Mouse (Mus musculus): ENCODE data around the gene Fitm2.

Gene Fitm2

GRCm38 (mm10) chr2:163472466-163472851 lies at the start of gene Fitm2:
Gene Fitm2, minus strand, starts transcription at chr2:163472629.
- DNase-seq (ENCODE audit: low spot score): peak; percentile 94

DNA sequence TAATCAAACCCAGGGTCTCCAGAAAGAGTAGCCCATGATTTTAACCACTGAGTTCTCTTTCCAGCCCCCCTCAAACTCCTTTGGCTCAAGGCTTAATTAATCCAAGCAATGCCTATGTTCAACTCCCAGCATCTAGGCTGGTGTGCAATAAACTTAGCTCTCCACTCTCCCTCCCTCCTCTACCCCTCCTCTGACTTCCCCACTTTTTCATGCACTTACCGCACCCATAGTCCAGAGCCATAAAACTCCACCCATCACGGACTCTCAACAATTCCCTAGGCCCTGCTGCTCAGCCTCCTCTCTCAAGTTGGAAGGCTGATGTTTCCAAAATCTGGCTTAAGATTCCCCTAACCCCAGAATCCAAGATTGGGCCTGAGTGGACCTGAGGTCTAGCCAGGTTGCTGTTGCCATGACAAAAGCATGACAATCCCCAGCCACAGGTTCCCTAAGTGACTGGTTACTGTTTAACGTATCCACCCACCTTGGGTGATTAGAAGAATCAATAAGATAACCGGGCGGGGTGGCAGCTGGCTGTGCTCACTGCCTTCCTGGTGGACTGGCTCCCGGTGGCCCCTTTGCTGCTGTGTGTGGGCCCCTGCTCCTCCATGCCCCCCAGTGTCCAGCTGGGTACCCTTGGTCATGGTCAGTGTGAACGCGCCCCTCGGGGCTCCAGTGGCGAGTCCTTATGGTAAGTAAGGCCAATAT lies 34.0 kb upstream of the Fitm2 start, which contains the start of gene Hnf4a:
Gene Hnf4a (plus strand): TSS at position 509 of the 705 bp plus-strand sequence.
- no peak for DNase-seq (ENCODE audit: low spot score)

DNA sequence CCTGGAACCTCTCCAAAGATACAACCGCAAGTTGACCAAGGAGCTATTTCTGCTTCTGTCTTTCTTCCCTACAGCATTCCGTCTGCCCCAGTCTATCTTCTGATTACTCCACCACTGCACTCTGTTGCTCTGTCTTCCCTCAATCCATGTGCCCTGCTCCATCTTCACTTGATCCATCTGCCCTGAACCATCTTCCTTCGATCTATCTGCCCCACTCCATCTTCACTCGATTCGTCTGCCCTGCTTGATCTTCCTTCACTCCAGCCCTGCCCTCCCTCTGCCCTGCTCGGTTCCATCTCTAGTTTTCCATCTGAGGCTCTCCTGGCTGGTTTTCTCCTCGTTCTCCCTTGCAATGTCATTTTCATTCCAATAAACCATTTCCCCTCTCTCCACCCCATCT lies 30.8 kb upstream of the Fitm2 start:
- no peak for DNase-seq (ENCODE audit: low spot score)

DNA sequence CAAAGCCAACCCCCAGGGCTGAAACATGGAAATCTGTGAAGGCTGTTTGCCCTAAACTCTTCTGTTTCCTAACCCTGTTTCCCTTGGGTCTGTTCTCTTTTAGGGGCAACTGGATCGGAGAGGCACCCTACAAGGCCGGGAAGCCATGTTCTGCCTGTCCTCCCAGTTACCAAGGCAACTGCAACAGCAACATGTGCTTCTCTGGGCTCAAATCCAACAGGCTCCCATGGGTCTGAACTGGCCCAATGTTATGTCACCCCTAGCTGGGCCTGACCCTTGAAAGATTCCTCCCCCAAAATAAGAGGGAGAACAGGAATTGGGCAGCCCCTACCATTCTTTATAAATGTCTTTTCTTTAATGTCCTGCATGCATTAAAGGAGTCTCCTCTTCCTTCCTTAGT lies 29.8 kb upstream of the Fitm2 start:
- no peak for DNase-seq (ENCODE audit: low spot score)

GRCm38 (mm10) chr2:163494456-163494855 lies 22.0 kb upstream of the Fitm2 start:
- DNase-seq (ENCODE audit: low spot score): no peak

DNA sequence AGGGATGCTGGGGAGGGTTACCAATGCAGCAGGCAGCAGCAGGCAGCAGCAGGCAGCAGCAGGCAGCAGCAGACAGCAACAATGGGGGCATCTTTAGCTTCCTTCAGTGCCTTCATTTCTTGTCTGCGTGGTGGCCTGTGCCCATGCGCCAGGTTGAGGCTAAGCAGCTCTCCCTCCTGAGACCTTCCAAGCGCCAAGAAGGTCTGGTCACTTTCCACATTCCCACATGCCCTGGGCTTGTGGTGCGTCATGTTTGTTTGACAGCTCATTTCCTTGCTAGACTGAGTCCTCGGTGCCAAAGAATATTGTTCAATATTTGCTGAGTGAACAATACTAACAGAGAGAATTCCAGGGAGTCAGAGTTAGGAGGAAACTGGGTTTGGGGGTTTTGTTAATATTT lies 21.5 kb upstream of the Fitm2 start:
- no peak for DNase-seq (ENCODE audit: low spot score)

GRCm38 (mm10) chr2:163493031-163493430 lies 20.6 kb upstream of the Fitm2 start:
- DNase-seq (ENCODE audit: low spot score): no peak

DNA sequence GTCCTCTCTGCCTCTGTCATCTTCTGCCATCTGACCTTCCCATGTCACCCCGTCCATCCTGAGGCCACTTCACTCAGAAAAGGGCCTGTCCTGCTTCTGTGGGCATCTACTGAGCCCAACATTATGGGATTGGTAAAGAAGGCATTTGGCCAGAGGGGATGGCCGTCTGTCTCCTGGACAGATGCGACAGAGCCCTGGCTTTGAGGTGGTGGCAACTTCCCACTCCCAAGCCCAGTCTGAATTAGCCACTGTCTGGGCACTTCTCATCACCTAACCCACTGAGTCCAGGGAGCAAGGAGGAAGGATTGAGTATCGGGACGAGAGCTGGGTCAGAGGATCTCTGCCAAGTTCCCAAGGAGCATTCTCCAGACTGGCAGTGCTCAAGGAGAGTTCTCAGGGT lies 19.6 kb upstream of the Fitm2 start, which contains the start of gene R3hdml:
Gene R3hdml (plus strand): TSS at position 301 of the 400 bp plus-strand sequence.
- no peak for DNase-seq (ENCODE audit: low spot score)

DNA sequence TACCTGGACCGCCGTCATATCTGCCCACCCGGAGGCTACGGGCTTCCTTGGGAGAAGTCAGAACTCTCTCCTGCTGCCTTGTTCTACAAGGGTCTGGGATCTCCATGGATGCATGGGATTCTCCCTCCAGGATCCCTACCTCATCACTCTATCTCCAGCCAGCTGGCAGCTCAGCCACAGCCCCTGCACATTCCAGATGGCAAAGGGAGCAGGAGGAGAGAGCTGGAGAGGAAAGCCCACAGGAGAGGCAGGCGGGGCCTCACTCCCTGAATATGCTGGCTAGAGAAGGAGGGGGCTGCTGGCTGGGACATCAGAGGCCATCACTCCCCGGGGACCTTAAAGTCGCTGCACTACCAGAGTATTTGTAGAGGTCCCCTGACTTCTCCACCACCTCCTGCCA lies 18.9 kb upstream of the Fitm2 start:
- no peak for DNase-seq (ENCODE audit: low spot score)

DNA sequence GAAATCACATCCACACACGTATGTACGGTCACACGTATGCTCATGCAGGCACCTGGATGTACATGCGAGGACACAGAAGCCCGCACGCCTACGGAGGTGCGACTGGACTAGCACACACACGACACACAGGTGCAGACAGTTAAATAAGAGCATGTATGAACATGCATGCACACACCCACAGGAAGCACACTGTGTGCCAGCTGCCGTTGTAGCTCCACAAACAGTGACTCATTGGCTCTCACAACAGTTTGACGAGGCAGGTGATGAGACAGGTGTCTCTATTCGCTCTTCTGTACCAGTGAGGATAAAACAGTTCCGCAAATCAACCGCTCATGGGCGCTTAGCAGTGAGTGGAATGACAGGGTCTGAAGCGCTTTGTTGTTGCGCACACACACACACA lies 18.2 kb upstream of the Fitm2 start:
- DNase-seq (ENCODE audit: low spot score): no peak

GRCm38 (mm10) chr2:163489725-163490291 lies 17.4 kb upstream of the Fitm2 start:
- DNase-seq (ENCODE audit: low spot score): no peak

DNA sequence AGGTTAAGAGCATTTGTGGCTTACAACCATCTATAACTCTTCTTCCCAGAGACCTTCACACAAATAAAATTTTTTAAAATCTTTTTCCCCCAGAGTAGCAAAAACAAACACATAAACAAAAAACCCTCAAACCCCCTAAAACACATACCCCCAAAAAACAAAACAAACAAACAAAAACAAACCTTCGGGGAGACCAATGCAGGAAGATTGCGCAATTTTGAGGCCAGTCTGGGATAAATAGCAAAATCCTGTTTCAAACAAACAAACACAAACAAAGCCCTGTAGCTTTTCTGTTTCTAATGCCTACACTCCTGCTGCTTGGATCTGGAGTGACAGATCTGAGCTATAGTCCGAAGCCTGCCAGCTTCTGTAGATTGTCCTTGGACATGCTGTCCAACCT lies 14.9 kb upstream of the Fitm2 start:
- DNase-seq (ENCODE audit: low spot score): no peak

DNA sequence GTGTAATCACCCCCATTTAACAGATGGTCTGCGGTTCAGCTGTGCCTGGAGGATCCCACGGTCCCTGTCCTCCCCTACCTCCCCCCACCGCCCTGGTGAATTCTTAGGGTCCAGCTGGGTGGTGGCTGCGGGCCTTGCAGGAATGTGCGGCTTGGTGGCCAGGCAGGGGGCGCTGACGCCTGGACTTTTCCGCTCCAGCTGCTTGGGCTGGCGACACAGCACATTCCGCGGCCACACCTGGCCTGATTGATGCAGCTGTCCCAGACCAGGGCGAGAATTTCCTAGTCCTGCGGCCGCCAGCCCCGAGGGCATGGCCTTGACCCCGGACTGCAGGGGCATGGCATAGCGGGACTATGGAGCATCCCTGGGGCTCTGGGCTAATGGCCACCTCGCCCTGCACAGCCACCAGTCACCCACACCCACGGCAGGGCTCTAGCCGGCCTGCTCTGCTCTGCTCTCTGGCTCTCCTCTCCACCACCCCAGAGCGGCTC lies 9.2 kb upstream of the Fitm2 start:
- no peak for DNase-seq (ENCODE audit: low spot score)

GRCm38 (mm10) chr2:163480191-163480825 lies 7.9 kb upstream of the Fitm2 start:
- no peak for DNase-seq (ENCODE audit: low spot score)

- no peak for DNase-seq (ENCODE audit: low spot score)
Observed at GRCm38 (mm10) chr2:163471710-163472465, 541 bp downstream of the Fitm2 start.

- no peak for DNase-seq (ENCODE audit: low spot score)
Observed at GRCm38 (mm10) chr2:163471136-163471535, 1.3 kb downstream of the Fitm2 start.

- no peak for DNase-seq (ENCODE audit: low spot score)
Observed at GRCm38 (mm10) chr2:163469711-163470110, 2.7 kb downstream of the Fitm2 start.

DNA sequence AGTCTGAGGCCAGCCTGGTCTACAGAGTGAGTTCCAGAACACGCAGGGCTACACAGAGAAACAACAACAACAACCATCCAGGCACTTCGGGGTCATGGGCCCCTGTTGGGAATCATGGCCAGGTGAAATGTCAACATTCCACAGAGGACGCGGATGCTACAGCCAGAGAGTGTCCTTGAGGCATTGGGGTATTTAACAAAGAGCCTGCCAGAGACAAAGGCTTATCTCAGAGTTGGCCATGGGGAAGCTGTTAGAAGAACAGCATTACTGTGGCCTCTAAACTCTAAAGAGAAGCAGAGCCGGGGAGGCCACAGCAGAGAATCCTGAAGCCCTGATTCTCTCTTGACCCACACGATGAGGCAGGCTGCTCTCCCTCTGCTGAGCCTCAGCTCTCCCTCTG lies 3.6 kb downstream of the Fitm2 start:
- no peak for DNase-seq (ENCODE audit: low spot score)

DNA sequence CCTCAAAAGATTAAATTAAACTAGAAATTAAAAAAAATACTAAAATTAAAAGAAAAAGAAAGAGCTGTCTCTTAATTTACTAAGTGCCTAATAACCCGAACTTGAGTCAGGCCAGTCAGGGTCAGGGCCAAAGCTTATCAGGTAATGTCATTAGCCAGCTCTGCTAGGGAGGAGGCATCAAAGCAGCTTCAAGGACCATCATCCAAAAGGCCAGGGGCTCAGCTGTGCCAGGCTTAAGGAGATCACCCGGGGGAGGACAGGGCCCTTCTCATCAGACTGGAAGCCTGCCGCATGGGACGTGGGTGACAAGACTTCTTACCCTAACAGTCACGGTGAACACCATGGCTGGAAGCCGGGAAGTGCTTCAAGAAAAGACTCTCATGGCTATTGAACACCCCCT lies 4.8 kb downstream of the Fitm2 start:
- DNase-seq (ENCODE audit: low spot score): no peak

- DNase-seq (ENCODE audit: low spot score): no peak
Observed at GRCm38 (mm10) chr2:163466771-163467170, 5.7 kb downstream of the Fitm2 start.

DNA sequence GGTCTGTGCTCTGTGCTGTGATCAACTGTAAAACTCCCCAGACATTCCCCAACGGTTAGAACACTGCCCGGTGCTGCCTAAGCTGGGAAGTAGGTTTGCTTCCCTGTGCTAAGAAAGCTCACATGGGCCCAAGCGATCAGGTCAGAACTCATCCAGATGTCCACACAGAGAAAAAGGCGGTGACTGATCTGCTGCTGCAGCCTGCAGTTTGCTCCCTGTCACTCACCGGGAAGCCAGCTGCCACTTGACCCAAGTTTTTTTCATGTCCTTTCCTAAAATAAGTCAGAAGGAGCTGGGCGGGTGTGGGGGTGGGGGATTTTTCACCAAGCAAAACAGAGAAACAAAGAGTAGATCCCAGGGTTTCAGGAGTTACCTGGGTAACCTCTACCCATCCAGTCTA lies 7.9 kb downstream of the Fitm2 start:
- no peak for DNase-seq (ENCODE audit: low spot score)

DNA sequence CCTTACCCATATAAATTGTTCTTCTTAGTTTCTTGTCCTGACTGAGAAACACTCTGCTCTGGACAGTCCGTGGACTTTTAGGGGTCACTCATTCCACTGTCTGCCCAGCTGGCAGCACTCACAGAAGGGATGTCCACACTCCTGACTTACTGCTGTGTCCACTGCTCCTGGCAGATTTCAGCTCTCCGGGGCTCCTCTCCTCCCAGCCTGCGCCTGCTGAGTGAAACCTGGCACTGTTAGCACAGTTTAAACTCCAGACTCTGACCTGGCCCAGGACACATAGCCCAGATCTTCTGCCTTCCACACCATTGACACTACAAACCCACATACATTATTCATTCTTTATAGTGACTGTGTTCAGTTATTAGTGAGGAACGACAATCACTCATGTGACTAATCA lies 8.4 kb downstream of the Fitm2 start:
- DNase-seq (ENCODE audit: low spot score): no peak

Data from ovary, postnatal 36 days (tissue).